Mouse (Mus musculus): ENCODE data around the gene Pradc1. TPM values are rescaled to one million over a fixed set of nuclear protein-coding genes. Genes with fewer than 3 reads are reported as not detected.

The Pradc1 gene
- polyA plus RNA-seq, 1 experiment, result 18.8 TPM

DNA sequence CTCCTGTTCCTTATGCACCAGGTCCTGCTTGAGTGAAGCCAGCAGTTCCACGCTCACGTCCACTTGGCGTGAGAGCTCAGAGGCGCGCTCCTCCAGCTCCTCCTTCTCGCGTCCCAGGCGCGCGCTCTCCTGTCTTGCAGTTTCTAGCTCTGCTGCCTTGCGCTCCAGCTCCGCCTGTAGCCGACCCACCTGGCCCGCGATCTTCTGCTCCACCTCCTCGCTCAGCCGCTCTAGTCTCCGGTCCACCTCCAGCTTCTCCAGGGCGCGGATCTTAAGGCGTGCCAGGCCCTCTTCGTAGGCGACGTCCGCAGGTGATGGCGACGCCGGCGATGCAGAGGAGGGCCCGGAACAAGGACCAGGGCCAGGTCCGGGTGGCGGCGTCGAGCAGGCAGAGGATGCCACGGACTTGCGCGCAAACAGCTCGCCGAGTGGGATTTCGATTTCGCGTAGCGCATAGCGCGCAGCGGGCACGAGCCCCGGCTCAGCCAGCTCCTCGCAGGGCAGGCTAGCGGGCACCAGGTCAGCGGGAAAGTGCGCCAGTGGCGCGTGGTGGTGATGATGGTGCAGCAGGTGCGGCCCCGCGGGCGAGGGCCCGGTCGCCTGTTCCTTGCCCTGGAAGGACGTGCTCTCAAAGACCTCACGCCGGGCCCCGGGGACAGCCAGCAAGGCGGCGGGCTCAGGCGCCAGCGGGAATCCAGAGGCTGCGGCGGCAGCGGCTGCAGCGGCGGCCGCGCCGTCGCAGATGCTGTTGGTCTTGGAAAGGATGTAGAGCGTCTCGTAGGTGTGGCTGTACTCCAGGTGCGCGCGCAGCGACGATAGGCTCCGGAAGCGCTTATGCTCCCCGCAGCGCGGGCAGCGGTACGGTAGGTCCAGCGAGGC lies 32.3 kb upstream of the Pradc1 start:
- no peak for TF ChIP-seq GATA1 (IDR thresholded peaks at IDR 0.05; ENCODE audit: borderline replicate concordance, low read length)
- no peak for TF ChIP-seq FLI1 (IDR thresholded peaks at IDR 0.05; ENCODE audit: low read length)
- Histone ChIP-seq H3K4me1 (peaks cover 5% of the 10 kb centered on the region; the same call in 1 of the 2 replicates), H3K9me3 (peaks cover 42% of the 10 kb centered on the region), H3K36me3 (replicated peaks; ENCODE audit: low read length) (no peaks in the 10 kb centered on the region), H3K4me3 (replicated peaks) (no peak overlapping the region), H3K27me3 (replicated peaks) (peaks cover 89% of the 10 kb centered on the region)

DNA sequence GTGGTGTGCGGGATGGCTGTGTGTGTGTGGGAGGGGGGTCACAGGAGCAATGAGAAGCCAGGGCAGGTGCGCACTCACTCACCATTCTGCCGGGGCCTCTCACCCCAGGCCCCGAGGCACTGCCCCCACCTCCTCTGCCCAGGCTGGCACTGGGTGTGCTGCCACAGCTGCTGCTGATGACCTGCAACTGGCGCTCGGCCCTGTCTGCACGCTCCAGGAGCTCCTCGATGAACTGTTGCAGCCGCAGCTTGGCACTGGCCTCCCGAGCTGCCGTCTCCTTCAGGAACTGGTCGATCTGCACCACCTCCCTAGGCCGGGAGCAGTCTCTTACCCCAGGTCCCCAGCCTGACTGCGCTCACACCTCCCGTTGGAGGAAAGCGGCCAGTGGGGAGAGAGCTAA lies 28.9 kb upstream of the Pradc1 start:
- peaks cover 85% of the 10 kb centered on the region for H3K27me3 ChIP-seq (replicated peaks)

DNA sequence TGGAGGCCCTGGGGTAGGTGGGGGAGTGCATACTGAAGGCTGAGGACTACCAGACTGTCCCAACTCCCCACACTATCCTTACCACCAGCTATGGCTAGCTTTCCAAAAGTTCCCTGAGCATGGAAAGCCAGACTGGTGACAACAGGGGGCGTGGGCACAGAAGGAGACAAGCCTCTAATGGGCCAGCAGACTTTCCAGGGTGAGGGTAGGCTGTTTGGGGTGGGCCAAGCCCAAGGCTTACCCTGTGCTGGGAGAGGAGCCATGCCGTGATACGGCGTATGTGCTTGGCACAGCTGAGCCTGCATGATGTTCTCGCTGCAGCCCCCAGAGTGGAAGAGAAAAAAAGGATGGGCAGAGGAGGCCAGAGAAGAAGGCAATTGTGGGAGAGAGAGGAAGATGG lies 28.2 kb upstream of the Pradc1 start:
- Histone ChIP-seq H3K36me3 (replicated peaks; ENCODE audit: low read length) (no peaks in the 10 kb centered on the region), H3K9me3 (peaks cover 29% of the 10 kb centered on the region), H3K4me3 (replicated peaks) (no peak overlapping the region), H3K4me1 (peaks cover 16% of the 10 kb centered on the region), H3K27me3 (replicated peaks) (peaks cover 85% of the 10 kb centered on the region)
- TF ChIP-seq FLI1 (IDR thresholded peaks at IDR 0.05; ENCODE audit: low read length), result no peak
- TF ChIP-seq GATA1 (IDR thresholded peaks at IDR 0.05; ENCODE audit: borderline replicate concordance, low read length), result no peak

More for the DNA sequence above, 28.9 kb upstream of the Pradc1 start:
- Histone ChIP-seq H3K4me1 (peaks cover 12% of the 10 kb centered on the region; the same call in 1 of the 2 replicates), H3K4me3 (replicated peaks) (no peak overlapping the region), H3K9me3 (peaks cover 29% of the 10 kb centered on the region), H3K36me3 (replicated peaks; ENCODE audit: low read length) (no peaks in the 10 kb centered on the region)
- TF ChIP-seq GATA1 (IDR thresholded peaks at IDR 0.05; ENCODE audit: borderline replicate concordance, low read length) (no peak), FLI1 (IDR thresholded peaks at IDR 0.05; ENCODE audit: low read length) (no peak)

DNA sequence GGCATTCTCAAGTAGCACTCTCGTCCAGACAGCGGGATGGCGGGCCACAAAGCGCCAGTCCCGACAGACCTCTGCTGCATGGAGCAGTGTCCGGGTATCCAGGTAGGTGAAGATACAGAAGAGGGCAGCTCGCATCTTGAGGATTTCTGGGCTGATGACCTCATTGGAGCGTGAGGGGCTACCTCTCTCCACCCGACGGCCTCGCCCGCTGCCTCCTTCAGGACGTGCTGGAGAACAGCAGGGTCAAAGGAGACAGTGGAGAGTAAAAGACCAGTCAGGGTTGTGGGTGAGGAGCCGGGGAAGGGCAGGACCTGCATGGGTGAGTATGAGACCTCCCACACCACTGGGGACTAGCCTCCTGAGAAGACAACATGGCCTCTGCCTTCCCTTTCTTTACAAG lies 26.6 kb upstream of the Pradc1 start:
- TF ChIP-seq FLI1 (IDR thresholded peaks at IDR 0.05; ENCODE audit: low read length), result no peak
- no peak for TF ChIP-seq GATA1 (IDR thresholded peaks at IDR 0.05; ENCODE audit: borderline replicate concordance, low read length)
- Histone ChIP-seq H3K4me1 (peaks cover 20% of the 10 kb centered on the region), H3K9me3 (peaks cover 20% of the 10 kb centered on the region), H3K4me3 (replicated peaks) (no peak overlapping the region), H3K27me3 (replicated peaks) (peaks cover 86% of the 10 kb centered on the region), H3K36me3 (replicated peaks; ENCODE audit: low read length) (no peaks in the 10 kb centered on the region)

DNA sequence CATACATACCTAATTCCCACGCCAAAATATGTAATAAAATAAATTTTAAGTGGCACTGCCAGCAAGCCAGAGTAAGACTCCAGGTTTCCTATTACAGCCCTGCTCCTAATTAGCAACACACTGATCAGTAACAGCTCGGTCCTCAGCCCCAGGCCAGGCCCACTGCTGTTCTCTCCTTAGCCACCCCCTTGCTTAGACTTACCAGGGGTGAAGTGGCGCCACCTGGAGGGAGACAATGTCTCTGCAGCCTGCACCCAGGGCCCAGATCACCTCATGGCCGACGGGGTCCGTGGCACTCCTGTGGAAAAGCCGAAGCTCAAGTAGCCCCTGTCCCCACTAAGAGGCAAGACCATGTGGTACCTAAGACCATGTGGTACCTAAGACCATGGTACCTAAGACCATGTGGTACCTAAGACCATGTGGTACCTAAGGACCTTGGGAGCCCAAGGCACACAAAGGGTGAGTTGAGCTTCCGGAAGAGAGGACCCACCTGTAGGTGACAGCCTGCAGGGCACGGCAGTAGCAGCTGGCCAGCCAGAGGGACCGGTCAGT lies 25.7 kb upstream of the Pradc1 start:
- TF ChIP-seq FLI1 (IDR thresholded peaks at IDR 0.05; ENCODE audit: low read length), result no peak
- Histone ChIP-seq H3K36me3 (replicated peaks; ENCODE audit: low read length) (no peaks in the 10 kb centered on the region), H3K4me3 (replicated peaks) (no peak overlapping the region), H3K27me3 (replicated peaks) (peaks cover 89% of the 10 kb centered on the region), H3K9me3 (peaks cover 14% of the 10 kb centered on the region), H3K4me1 (peaks cover 20% of the 10 kb centered on the region)

DNA sequence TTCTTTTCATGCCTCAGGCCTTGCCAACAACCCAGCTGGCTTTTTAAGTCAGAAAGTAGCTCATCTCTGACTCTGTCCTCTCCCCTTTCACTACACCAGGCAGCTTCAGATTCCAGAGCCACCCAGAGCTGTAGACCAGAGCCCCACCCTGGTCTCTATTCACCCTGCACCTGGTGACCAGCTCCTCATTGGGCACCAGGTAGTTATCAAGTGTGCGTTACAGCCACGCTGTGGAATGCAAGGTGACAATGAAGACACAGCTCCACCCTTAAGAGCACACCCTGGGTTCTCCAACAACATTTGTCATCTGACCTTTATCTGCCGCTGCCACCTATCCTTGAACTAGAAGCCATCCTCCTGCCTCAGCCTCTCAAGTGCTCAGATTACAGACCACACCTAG lies 23.8 kb upstream of the Pradc1 start:
- TF ChIP-seq FLI1 (IDR thresholded peaks at IDR 0.05; ENCODE audit: low read length) (no peak), GATA1 (IDR thresholded peaks at IDR 0.05; ENCODE audit: borderline replicate concordance, low read length) (no peak)
- H3K4me3 ChIP-seq (replicated peaks), result no peak overlapping the region
- H3K4me1 ChIP-seq, result peaks cover 29% of the 10 kb centered on the region
- H3K27me3 ChIP-seq (replicated peaks), result peaks cover 87% of the 10 kb centered on the region
- H3K9me3 ChIP-seq, result no peaks in the 10 kb centered on the region
- no peaks in the 10 kb centered on the region for H3K36me3 ChIP-seq (replicated peaks; ENCODE audit: low read length)

DNA sequence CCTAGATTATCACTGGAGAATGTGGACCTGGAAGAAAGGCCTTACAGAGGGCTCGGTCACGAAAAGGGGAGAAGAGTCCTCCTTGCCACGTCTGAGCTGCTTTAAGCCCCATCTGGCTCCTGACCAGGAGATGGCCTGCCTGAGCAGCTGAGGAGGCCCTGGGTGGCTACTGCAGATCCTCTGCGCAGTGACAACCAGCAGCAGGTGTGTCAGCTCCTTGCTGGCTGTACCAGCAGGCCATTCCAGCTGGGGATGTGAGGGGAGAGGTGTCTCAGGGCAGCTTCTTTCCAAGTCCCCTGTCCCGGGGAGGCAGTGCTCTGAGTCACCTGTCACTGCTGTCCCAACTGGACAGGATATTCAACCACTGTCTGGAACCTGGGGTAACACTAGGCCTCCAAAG lies 20.8 kb upstream of the Pradc1 start:
- H3K9me3 ChIP-seq, result no peaks in the 10 kb centered on the region
- peaks cover 26% of the 10 kb centered on the region for H3K36me3 ChIP-seq (replicated peaks; ENCODE audit: low read length)
- H3K27me3 ChIP-seq (replicated peaks), result peaks cover 59% of the 10 kb centered on the region
- no peak overlapping the region for H3K4me3 ChIP-seq (replicated peaks)
- TF ChIP-seq FLI1 (IDR thresholded peaks at IDR 0.05; ENCODE audit: low read length), result no peak
- no peak for TF ChIP-seq GATA1 (IDR thresholded peaks at IDR 0.05; ENCODE audit: borderline replicate concordance, low read length)
- H3K4me1 ChIP-seq, result peaks cover 48% of the 10 kb centered on the region

DNA sequence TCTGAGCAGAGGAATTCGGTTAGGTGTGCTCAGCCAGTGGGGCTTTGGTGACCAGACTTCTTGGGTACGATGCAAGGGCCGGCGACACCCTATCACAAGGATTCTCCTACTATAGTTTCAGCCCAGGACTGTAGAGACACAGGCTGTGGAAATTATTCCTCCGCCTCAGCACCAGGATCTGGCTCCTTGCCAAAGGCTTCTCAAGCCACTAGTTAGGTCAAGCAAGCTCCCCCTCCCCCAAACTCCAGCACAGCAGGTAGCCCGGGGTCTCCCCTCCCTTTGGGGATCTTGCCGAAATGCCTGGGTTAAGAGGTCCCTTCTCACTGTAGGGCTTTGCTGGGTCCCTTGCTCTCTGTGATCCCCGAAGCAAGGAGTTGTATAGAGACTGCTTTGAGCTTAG lies 20.2 kb upstream of the Pradc1 start:
- Histone ChIP-seq H3K36me3 (replicated peaks; ENCODE audit: low read length) (peaks cover 32% of the 10 kb centered on the region), H3K27me3 (replicated peaks) (peaks cover 56% of the 10 kb centered on the region), H3K4me3 (replicated peaks) (no peak overlapping the region), H3K9me3 (no peaks in the 10 kb centered on the region), H3K4me1 (peaks cover 51% of the 10 kb centered on the region)
- TF ChIP-seq GATA1 (IDR thresholded peaks at IDR 0.05; ENCODE audit: borderline replicate concordance, low read length) (no peak), FLI1 (IDR thresholded peaks at IDR 0.05; ENCODE audit: low read length) (no peak)

DNA sequence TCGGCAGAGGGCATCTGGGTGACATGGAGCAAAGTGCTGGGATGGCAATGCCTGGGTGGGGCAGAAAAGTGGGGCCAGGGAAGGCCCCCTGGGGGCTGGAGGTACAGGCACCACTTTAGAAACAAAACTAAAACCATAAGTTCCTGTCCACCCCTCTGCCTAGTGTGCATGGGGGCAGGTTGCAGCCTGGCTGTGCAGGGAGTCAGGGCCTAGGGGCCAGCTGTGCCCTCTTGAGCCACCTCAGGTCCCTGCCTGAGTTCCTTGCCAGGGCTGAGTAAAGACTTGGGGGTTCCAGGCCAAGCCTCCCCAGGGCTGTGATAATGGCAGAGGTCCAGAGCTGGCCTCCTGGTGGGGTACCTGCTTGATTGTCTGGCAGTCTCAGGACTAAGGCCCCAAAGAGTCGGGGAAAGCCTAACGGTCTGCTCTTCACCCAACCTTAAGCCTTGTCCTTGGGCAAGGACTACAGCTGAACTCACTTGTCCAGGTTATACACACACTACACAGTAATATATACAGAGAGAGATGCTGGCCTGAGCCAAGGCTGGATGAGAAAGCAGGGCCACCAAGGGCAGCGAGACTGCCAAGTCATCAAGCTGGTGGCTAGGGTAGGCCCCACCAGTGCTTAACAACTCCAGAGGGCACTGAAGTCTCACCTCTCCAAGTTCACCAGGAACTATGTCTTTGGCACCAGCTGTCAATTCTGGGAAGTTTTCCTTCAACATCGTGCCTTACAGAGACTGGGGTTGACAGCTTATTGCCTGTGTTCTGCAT lies 18.1 kb upstream of the Pradc1 start:
- H3K9me3 ChIP-seq, result no peaks in the 10 kb centered on the region
- peaks cover 40% of the 10 kb centered on the region for H3K27me3 ChIP-seq (replicated peaks)
- no peak for TF ChIP-seq GATA1 (IDR thresholded peaks at IDR 0.05; ENCODE audit: borderline replicate concordance, low read length)
- no peak for TF ChIP-seq FLI1 (IDR thresholded peaks at IDR 0.05; ENCODE audit: low read length)
- peaks cover 53% of the 10 kb centered on the region for H3K36me3 ChIP-seq (replicated peaks; ENCODE audit: low read length)
- H3K4me1 ChIP-seq, result peaks cover 67% of the 10 kb centered on the region
- no peak overlapping the region for H3K4me3 ChIP-seq (replicated peaks)

DNA sequence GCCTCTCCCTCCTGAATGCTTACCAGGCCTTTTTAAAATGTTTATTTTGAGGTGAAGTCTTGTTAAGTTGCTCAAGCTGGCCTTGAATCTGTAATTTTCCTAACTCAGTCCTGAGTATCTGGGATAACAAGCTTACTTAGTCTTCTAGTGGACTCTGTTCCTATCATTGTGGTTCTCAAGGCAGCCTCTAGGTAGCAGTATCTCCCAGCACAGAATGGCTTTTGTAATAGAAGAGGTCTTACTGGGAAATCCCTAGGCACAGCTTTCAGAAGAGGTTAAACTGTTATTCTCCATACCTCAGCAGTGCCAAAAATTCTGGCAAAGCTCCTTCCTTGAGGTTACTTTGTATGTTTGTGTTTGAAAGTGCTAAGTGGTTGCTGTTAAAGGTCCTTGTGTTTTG lies 13.6 kb upstream of the Pradc1 start:
- Histone ChIP-seq H3K4me1 (peaks cover 75% of the 10 kb centered on the region), H3K36me3 (replicated peaks; ENCODE audit: low read length) (peaks cover 97% of the 10 kb centered on the region)
- TF ChIP-seq FLI1 (IDR thresholded peaks at IDR 0.05; ENCODE audit: low read length) (no peak), GATA1 (IDR thresholded peaks at IDR 0.05; ENCODE audit: borderline replicate concordance, low read length) (no peak)

More for the DNA sequence above, 13.6 kb upstream of the Pradc1 start:
- Histone ChIP-seq H3K27me3 (replicated peaks) (no peaks in the 10 kb centered on the region), H3K4me3 (replicated peaks) (no peak overlapping the region), H3K9me3 (no peaks in the 10 kb centered on the region)
